Mouse (Mus musculus) retina, postnatal 1 day (tissue): Measurements from ENCODE around the gene Sbno2.

ENCODE experiments used
- DNase-seq: peaks from one replicate; pipeline ENCODE4 v3.0.0-alpha.2; 2012

The Sbno2 gene

GRCm38 (mm10) chr10:80118552-80118951 is 13.2 kb upstream of the Sbno2 start:
- peak; percentile 71 for DNase-seq

GRCm38 (mm10) chr10:80117736-80118135 is 12.4 kb upstream of the Sbno2 start:
- no peak for DNase-seq

- peak; percentile 48 for DNase-seq
Measured at GRCm38 (mm10) chr10:80116927-80117691, 11.7 kb upstream of the Sbno2 start.

GRCm38 (mm10) chr10:80116563-80116926 is 11.2 kb upstream of the Sbno2 start:
- no peak for DNase-seq

- DNase-seq: no peak
Measured at GRCm38 (mm10) chr10:80115944-80116335, 10.6 kb upstream of the Sbno2 start.

- peak; percentile 100 for DNase-seq
Measured at GRCm38 (mm10) chr10:80115290-80115943, 10.0 kb upstream of the Sbno2 start, which contains the start of gene Stk11. Gene Stk11, plus strand, starts transcription at chr10:80115803.

- peak; percentile 93 for DNase-seq
Measured at GRCm38 (mm10) chr10:80114341-80115284, 9.2 kb upstream of the Sbno2 start.

- no peak for DNase-seq
Measured at GRCm38 (mm10) chr10:80107678-80108077, 2.3 kb upstream of the Sbno2 start.

GRCm38 (mm10) chr10:80105926-80106325 is 555 bp upstream of the Sbno2 start:
- DNase-seq: no peak

GRCm38 (mm10) chr10:80104181-80104580 is 1.2 kb downstream of the Sbno2 start:
- no peak for DNase-seq

GRCm38 (mm10) chr10:80103032-80103431 is 2.3 kb downstream of the Sbno2 start:
- DNase-seq: no peak

- DNase-seq: peak; percentile 90
Measured at GRCm38 (mm10) chr10:80102216-80102915, 3.0 kb downstream of the Sbno2 start.

GRCm38 (mm10) chr10:80100982-80101381 is 4.4 kb downstream of the Sbno2 start:
- no peak for DNase-seq

- DNase-seq: no peak
Measured at GRCm38 (mm10) chr10:80098630-80099029, 6.7 kb downstream of the Sbno2 start.

GRCm38 (mm10) chr10:80097275-80097674 is 8.1 kb downstream of the Sbno2 start:
- DNase-seq: peak; percentile 7

GRCm38 (mm10) chr10:80095547-80095946 is 9.8 kb downstream of the Sbno2 start:
- no peak for DNase-seq

- no peak for DNase-seq
Measured at GRCm38 (mm10) chr10:80094684-80095083, 10.7 kb downstream of the Sbno2 start.

GRCm38 (mm10) chr10:80094085-80094484 is 11.3 kb downstream of the Sbno2 start:
- DNase-seq: no peak

GRCm38 (mm10) chr10:80092690-80093089 is 12.7 kb downstream of the Sbno2 start:
- DNase-seq: no peak

- no peak for DNase-seq
Measured at GRCm38 (mm10) chr10:80091527-80091926, 13.8 kb downstream of the Sbno2 start.

- DNase-seq: peak; percentile 20
Measured at GRCm38 (mm10) chr10:80089146-80089545, 16.2 kb downstream of the Sbno2 start.

- no peak for DNase-seq
Measured at GRCm38 (mm10) chr10:80087483-80087882, 17.9 kb downstream of the Sbno2 start.

GRCm38 (mm10) chr10:80086847-80087246 is 18.5 kb downstream of the Sbno2 start:
- no peak for DNase-seq
